Mouse (Mus musculus) thymus, adult 18-20 months (tissue): ENCODE measurements around the gene Pip5k1c.
A peak's percentile ranks its signal among the peaks of the same experiment; 100 is the strongest.

Source experiments
- DNase-seq, 2 experiments: peaks; one replicate each; pipeline ENCODE4 v3.0.0; 2022; ENCODE audit warnings: mixed read lengths in 2 of 2

Gene Pip5k1c

DNA sequence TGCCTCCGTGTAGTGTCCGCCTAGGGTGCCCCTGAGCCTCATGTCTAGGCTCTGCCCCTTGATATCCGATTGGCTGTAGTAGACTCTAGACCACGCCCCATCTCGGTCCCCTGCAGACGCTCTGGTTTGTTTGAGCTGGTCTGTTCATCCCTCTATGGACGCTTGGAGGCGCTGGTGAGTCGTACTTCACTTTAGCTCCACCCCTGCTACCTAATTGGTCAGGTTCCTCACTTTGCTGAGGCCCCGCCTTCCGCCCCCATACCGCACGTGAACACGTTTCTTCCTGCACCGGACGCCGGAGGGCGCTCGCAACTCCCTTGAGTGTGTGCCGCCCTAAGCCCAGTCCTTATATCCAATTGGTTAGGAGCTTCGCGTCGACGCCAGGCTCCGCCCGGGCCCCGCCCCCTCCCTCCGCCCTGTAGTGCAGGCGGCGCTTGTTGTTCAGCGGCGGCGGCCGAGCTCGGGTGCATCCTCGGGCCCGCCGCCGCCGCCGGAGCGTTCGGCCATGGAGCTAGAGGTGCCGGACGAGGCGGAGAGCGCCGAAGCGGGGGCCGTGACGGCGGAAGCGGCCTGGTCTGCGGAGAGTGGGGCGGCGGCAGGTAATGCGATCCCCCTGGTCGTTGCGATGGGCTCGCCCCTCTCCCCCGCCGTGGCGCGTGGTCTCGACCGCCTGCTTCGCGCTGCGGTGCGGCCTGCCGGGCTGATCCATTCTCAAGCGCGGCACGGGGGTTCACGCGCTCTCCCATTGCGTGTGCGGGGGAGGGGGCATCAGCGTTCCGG, at the start of gene Pip5k1c:
Pip5k1c (plus strand) TSS at position 410 of the 780 bp plus-strand sequence.
- DNase-seq: peak; percentile 99 to 100

DNA sequence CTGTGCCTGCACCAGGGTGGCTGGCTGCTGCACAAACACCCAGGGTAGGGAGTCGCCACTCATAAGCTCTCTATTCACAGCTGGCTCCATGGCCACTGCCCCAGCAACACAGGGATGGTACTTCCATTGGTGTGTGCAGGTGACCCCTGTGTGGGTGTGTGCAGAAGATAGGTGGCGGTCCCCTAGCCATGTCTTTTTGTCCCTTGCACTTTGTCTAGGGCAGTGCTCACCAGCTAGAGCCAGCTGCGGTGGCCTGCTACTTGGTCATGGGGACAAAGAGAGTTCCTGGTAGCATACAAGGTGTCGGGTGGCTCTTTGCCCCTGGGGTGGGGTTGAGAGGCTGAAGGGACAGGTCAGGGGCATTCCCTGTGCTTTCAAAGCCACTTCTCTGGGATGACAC, 48.6 kb upstream of the Pip5k1c start:
- no peak for DNase-seq

DNA sequence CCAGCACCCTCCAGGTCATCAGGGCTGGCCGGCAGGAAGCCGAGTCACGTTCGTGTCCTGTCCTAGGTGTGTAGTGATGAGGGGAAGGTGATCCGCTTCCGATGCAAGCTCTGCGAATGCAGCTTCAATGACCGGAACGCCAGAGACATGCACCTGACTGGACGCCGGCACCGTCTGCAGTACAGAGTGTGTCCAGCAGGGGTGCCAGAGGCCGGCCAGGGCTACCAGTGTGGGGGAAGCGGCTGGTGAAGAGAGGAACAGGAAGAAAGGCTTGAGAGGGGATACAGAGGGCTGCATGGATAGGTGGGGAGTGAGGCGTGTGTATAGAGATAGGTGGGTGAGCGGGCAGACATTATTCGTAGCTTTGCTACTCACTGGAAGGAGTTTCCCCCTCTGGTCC, 48.2 kb upstream of the Pip5k1c start:
- peak; percentile 60 to 64 for DNase-seq

DNA sequence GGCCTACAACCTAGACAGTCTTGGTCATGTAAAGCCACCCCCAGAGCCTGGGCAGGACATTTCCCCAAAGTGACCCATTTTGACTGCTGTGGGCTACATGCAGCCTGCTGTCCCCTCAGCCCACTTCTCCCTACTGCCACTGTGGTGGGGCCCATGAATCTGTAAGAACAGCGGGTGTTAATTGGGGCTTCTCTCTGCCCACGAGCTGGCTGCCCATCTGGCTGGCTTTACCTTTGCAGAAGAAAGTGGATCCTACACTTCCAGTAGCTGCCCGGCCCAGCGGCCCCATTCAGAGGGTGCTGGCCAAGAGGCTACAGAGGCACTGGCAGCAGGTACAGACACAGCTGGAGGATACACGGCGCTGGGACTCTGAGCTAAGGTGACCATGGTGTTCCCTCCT, 47.6 kb upstream of the Pip5k1c start:
- DNase-seq: no peak

DNA sequence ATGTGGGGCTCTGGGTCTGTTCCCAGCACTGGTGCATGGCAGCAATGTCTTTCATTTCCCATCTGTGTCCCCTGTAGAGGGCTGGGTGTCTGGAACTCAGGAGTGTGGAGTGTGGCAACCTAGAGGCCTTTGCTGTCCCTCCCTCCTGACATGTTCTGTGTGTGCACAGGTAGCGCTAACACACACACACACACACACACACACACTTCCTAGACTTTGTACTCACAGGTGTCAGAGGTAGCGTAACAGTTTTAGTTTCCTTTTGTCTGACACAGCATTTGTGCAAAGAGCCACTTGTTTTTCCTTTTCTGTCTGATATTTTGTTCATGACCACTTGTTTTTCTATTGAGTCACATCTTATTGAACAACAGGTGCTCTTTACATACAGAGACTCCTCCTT, 45.0 kb upstream of the Pip5k1c start:
- no peak for DNase-seq

DNA sequence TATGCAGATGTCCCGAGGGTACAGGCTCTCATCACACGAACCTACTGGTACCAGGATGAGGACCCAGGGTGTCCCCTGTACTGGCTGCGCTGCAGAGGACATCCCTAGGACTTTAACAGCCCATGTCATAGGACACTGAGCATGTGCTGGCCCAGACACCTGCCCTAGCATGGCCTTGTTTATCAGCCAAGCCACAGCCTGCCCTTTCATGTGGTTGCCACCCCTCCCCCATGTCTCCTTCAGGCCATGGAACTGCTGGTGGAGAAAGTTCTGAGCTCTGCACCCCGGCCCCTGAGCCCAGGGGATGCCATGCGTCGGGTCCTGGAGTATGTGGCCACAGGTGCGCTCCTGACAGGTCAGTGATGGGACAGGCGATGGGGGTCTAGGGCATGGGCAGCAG, 43.3 kb upstream of the Pip5k1c start:
- no peak for DNase-seq

DNA sequence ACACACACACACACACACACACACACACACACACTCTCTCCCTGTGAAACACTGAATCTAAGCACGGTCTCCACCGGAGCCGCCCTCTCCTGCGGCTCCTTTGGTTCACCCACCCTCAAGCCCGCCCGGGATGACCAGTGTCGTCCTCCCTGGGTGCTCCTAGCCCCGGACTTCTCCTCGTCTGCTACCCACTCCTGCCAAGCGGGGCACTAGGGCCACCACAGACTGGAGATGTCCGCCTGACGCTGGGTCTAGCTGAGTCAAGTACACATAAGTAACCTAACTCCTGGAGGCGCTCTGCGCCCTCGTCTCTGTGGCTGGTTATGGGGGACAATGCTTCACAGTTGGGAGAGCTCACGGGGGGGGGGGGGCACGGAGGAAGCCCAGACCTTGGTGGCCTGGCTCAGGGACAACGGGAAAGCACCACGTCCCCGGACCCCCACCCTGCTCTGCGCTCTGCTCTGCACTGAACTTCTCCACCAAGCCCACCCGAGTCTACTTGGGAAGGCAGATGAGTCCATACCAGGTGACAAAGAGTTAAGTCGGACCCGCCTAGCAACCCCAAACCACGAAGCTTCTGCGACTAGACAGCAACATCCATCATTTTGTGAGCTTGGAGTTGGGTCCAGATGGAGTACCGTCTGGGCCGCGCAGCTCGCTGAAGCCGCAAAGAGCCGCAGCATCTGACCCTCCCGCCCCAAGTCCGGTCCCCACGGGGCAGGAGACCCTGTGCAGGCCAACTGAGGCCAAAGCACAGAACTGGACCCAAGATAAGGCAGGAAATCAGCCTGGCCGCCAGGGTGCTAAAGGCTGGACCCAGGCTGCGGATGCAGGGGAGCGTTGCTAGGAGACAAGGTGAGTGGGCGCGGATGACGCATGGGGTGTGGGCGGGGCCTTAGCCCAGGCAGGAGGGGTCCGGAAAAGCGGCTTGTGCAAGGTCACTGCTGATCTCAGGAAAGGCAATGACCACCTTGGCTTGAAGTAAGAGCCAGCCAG, 40.0 kb upstream of the Pip5k1c start, which contains the start of gene Matk:
Matk (plus strand) TSS at position 512 of the 996 bp plus-strand sequence.
- DNase-seq: peak; percentile 50 to 63

DNA sequence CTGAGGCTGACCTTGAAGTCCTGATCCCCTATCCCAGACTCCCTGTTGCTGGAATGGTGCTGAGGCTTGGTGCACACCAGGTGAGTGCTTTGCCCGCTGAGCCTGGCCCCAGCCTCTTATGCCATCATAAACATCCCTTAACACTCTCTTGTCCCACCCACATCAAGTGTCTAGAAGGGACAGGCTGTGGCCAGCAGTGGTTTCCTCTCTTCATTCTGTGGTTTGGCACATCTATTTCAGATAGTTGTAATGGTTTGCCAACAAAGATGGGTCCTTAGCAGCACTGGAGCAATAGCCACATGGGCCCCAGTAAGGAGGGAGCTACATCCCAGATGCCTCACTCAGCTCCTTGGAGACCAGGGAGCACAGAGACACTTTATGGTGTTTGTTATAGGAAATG, 37.9 kb upstream of the Pip5k1c start:
- no peak for DNase-seq

DNA sequence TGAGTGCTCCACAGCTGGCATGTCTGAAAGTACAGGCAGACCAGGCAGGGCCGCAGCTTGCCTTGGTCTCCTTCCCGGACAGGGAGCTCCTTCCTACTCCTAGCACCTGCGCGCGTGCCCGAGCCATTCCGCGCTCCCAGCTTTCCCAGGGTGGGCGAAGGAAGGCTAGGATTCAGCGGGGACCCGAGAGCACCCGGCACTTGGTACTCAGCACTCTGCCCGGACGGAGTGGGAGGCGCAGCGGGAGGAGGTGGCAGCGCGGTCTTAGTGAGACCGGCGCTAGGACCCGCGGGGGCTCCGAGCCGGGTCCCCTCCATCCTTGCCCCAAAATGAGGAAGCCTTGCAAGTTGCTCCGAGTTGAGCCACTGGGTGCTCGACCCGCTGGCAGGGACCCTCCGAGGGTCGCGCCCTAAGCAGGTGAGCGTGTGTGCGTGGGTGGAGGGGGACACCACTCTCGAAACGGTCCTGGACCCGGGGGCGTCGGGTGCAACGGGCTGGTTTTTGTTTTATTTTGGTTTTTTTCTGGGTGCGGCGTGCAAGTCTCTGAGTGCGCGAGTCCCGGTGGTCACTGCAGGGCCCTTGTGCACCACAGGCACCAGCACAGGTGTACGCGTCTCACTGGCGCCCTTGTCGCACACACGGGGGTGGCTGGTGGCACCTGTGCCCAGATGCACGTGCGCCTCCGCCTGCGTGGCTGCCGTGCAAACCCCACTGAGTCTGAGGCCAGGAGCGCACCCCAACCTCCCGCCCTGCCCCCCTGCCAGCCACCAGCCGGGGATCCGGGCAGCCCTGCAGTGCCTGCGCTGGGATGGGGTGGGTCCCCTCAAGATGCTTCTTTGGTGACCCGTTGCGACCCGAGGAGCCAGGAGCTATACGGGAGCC, 35.4 kb upstream of the Pip5k1c start:
- peak in 1 of 2 experiments; percentile 53 for DNase-seq

DNA sequence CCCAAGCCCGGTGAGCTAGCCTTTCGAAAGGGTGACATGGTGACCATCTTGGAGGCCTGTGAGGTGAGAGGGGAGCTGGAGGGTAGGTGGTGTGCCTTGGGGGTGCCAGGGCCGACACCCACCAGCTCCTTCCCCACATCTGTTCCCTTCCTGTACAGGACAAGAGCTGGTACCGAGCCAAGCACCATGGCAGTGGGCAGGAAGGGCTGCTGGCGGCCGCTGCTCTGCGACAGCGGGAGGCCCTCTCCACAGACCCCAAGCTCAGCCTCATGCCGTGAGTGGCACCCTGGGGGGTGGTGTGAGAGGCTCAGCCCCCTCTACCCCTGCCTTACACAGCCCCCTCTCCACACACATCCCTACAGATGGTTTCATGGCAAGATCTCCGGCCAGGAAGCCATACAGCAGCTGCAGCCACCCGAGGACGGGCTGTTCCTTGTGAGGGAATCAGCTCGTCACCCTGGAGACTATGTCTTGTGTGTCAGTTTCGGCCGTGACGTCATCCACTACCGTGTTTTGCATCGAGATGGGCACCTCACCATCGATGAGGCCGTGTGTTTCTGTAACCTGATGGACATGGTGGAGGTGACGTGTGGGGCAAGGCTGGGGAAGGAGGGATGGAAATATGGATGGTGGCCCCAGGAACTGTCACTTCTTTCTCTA, 33.4 kb upstream of the Pip5k1c start:
- DNase-seq: no peak

DNA sequence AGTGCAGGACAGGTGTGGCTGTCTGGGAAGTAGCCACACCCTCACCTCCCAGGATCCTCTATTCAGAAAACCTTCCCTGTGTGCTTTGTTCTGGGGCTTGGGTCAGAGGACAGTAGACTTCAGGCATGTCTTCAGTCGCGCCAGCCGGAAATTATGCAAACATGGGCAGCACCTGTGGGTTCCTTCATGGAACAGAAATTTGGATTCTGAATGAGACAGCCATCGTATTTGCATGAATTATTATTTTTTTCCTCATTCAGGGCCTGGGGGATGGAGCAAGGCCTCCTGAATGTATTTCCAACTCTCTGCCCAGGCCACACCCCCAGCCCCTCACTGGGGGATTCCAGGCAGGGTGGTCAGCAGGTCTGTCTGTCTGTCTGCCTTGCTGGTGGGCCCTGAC, 31.7 kb upstream of the Pip5k1c start:
- DNase-seq: no peak

DNA sequence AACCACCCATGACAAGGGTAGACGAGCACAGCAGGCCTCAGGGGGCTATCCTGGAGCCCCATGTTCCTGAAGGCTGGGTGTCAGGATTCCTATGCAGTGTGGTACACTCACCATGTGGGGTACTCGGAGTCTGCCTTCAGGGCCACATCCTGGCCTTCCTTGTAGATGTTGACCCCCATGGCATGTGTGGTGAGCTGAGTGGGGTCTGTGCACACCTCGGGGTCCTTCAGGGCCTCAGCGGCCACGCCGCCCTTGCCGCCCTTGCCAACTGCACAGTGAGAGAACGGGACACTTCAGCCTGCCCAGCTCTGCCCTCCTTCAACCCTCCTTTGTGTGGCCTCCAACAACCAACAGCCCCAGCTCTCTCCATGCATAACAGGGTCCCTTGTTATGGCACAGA, 27.2 kb upstream of the Pip5k1c start:
- no peak for DNase-seq

DNA sequence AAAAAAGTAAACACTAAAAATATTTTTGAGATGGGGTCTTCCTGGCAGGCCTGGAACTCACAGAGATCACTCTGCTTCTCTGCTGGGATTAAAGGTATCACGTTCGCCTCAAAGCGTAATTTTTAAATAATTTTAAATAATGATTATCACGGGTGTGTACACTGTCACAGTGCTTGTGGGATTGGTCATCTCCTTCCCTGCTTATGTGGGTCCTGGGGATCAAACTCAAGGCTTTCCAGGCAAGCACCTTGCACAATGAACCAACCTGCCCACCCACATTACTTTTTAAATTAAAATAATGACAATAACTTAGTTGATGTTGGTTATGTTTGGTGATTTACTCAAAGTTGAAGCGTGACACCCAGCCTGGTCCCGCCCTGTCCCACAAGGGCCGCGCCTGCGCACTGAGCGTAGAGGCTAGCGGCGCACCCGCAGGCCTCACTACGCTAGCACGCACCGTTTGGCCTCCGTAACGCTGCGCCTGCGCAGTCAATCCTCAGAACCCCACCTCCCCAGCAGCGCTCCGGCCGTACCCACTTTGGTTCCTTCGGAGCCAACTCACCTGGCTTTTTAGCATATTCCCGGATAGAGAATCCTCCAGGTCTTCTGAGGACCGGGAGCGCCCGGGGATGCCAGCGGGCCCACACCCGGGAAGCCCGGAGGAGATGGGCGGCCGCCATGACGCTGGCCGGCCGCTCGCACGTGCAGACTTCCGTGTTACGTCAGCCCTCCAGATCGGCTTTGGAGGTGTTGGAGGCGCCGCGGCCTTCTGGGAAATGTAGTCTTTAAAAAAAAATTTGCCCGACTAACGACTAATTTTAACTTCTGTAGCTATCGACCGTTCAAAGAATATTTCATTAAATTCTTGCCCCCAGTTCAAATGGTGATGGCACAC, 26.3 kb upstream of the Pip5k1c start, which contains the start of the genes Mrpl54 and Apba3:
Mrpl54 (minus strand) TSS at position 724 of the 895 bp plus-strand sequence.
Apba3 (plus strand) TSS at position 750 of the 895 bp plus-strand sequence.
- peak; percentile 92 to 94 for DNase-seq

DNA sequence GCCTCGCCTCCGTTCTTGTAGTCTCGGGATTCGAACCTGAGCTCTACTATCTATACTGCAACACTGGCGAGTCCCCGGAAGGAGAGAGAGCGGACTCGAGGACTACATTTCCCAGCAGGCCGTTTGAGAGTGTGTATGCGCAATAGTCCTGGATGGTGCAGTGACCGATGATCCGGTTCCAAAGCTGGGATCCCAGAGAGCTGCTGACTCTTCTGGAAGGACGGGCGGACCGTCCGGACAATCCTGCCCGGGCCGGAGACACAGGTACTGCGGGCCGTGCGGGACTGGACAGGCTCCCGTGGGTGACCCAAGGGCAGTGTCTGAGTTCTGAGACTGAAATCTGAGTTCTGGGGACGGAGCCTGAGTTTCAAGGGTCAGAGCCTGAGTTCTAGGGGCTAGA, 24.7 kb upstream of the Pip5k1c start:
- peak in 1 of 2 experiments; percentile 69 for DNase-seq

DNA sequence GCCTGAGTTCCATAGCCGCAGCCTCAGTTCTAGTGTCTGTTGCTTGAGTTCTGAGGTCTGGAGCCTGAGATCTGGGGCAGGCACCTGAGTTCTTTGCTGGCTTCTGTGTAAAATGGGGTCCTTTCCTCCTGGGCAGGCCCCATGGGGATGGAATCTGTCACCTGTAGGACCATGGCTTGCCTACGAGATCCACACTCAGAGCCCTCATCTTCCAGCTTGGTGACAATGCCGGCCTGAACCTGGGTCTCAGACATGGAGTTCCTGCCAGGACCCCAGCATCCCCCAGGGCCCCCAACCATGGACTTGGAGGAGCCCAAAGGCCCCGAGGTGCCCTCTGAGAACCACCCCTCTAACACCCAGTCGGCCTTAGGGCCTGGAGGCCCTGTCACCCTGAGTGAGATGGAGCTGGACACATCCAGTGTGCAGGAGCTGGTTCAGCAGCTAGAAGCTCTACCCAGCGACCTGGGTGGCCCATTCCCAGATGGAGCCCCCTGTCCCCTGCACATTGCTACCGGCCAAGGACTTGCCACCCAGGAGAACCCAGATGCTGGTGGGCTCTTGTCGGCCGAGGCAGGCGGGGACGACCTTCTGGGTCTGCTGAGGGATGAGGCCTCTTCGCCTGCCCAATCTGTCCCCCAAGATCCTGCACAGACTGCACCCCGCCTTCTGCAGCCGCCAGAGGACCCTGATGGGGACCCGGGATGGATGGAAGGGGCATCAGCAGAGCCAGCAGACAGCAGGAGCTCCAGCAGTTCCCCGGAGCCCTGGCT, 23.9 kb upstream of the Pip5k1c start:
- no peak for DNase-seq

DNA sequence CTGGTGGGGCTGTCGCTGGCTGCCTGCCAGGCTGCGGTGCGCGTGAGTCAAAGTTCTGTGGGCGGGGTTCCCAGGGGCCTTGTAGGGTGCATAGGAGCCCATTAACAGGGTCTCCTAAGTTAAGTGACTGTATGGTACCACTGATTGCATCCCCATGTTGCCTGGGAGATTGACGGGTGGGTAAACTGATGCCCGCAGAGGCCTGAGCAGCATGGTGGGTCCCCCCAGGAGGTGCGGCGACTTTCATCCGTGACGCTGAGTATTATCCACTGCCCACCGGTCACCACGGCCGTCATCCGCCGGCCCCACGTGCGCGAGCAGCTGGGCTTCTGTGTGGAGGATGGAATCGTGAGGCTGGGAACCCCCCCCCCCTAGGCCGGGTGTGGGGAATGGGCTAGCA, 20.4 kb upstream of the Pip5k1c start:
- DNase-seq: no peak

DNA sequence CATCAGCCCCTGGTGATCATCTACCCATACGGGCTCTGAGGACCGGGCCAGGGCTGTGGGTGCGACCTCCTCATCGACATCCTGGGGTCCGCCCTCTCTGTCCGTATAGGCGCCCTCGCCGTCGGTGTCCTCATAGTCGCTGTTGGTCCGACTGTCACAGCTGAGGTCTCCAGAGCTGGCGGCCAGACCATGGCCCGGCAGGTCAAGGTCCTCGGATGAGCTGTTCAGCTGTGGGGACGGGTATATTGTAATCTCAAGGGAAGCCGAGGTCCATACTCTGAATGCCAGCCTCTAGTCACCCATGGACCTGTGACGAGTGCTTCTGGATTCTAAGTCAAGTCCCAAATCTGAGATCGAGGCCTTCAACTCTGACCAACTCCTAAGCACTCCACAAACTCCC, 18.9 kb upstream of the Pip5k1c start:
- no peak for DNase-seq

DNA sequence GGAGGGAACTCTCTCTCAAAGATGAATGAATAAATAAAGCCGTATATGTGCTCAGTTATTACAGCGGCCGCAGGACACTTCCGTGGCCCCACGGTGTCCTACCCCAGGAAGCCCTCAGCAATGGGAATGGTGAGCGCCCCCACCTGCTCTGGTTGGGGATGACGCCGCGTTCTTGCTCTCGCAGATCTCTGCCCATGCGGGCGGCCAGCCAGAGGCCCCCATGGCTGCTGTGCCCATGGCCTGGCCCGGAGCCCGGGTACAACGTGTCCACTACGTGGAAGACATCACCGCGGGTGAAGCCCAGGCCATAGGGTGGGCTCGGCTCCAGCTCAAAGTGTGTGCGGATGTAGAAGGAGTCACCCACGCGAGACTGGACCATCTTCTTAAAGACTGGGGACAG, 15.1 kb upstream of the Pip5k1c start:
- DNase-seq: no peak

DNA sequence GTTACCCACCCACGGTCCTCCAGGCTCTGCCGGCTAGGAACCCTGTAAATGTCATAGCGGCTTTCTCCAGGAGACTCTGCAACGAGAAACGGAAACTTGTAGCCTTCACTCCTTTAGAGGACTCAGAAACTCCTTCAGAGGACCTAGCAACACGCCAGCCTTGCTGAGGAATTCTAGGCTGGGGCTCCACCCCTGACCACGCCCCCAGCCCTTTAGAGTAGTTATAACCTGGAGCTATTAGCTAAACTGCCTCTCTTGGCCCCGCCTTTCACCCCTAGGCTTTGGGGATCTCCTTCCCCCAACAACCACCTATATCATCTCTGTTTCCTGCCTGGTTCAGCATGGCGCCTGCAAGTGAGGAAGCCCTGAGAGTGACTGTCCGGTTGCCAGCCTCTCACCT, 13.3 kb upstream of the Pip5k1c start:
- no peak for DNase-seq

DNA sequence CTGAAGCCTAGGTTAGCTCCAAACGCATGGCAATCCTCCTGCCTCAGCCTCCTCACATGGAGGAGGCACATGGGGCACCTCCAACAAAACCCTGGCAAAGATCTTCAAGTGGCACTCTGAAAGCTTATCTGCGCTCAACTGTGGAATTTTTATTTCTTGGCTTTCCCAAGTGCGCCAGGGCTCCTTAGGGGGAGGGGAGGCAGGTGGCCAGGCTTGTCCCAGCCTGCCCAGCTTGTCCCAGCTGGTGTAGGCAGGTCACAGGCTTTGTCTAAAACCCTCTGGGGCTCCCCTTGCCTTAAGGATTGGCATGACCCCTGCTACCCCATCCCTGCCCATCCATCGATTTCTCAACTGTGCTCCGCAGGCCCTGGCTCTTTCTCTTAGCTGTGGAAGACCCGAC, 8.6 kb upstream of the Pip5k1c start:
- no peak for DNase-seq
